Mouse (Mus musculus): Measurements from ENCODE around the gene Lcn8. TPM values are rescaled to one million over a fixed set of nuclear protein-coding genes. Genes with fewer than 3 reads are reported as not detected.

Gene Lcn8
- not detected for polyA plus RNA-seq (2017; shearing (Covaris generic))

DNA sequence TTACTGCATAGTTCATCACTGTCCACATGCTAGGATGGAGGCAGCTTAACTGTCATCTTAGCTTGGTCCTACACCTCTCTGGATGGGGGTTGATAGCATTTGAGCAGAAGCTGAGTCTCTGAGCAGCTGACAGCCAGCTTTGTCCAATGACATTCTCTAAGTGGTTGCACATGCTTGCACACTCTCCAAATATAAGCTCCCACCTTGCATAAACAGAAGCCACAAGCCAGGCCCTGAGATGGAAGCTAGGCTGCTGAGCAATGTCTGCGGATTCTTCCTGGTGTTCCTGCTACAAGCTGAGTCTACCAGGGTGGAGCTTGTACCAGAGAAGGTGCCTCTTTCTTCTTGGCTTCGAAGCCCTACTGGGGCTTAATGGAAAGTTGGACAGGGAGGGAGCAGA lies at the start of gene Lcn8:
Gene Lcn8 (plus strand): TSS at position 219 of the 400 bp plus-strand sequence.

DNA sequence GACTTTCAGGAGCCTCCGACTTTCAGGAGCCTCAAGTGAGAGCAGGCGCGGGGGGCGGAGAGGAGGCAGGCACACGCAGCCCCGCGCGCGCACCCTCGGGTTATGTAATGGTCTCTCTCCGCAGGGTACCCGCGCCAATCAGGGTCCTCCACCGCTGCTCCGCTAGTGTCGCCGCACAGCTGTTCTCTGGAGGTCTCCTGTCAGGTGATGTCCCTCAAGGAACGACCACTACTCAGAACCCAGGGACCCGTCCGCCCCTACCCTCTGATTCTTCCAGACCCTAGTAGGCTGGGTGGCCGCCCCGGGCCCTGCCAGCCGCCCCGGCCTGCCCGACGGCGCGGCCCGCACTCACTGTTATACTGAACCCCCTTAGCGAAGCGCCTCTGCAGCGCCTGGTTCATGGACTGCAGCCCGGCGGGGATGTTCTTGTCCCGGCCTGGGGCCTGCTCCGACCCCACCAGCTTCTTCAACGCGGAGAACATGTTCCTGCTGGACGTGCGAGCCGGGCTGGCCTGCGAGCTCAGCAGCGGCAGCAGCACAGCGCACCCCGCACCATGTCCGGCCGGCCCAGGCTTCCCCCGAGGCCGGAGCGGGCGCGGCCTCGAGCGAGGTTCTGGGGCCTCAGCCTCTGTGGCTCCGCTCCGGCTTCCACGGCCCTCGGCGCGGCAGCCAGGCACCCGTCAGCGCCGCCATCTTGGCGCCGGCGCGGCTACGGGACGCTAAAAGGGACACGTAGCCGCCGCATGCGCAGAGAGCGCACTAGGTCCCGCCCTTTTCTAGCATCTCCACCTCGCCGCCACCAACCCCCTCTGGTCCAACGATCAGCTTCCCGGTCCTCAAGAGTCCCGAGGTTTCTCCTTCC lies 44.9 kb upstream of the Lcn8 start, which contains the start of gene Rabl6:
Gene Rabl6 (minus strand): TSS at position 761 of the 862 bp plus-strand sequence.

DNA sequence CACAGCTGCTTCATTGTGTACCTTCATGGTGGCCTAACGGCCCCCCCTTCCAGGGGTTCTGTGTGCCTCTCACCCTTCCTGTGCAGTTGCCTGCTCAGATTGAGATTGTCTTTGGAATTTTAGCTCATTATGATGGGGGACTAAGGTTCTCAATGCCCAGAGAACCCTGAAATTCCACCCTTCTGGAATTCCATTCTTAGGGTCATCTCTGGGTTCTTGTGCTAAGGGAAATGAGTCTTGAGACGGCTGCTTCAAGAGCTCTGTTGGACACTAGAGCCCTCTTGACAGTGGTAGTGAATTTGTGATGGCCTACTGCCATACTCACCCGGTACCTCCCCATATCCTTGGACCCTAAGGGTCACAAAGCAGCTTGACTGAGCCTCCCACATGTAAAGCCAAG lies 35.3 kb upstream of the Lcn8 start, which contains the start of gene Ccdc183:
Gene Ccdc183 (minus strand): TSS at position 101 of the 400 bp plus-strand sequence.

DNA sequence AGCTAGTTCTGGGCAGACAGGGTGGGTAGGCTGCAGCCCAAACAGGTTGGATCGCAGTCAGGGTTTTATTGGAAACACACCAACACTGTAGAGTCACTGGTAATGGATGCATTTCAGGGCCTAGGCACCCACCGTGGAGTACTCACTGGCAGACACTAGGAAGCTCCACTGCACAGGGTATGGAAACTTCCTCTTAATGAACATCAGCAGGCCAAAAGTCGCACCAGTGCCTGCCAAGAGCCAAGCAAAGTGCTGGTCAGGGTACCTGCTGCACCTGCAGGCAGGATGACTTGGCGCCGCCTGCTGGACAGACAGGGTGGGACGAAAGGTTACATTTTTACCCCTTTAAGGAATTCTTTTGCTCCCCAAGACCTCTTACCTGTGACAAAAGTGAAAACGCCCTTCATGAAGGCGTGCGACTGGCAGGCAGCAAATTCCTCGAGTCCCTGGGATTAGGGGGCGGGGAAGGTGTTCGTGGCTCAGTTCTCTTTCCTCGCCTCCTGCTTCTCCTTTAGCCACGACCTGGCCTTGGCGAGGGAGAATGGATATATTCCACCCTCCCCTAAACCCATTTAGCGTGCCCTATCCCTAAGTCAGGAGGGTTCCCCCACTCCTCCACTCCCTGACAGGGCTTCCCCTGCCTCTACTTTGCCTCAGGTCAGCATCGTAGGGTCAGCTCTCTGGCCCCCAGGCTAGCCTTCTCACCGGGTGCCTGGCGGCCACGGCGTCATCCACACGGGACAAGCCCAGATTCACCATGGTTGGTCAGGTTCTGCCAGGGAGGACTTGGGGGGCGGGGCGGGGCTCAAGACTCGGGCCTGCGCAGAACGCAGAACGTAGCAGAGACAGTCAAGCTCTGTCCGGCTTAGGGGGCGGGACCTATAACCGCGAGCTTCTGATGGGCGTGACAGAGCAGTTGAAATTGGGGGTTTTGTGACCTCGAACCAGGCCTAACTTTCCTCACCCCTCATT lies 31.4 kb upstream of the Lcn8 start, which contains the start of gene Tmem141:
Gene Tmem141 (minus strand): TSS at position 777 of the 972 bp plus-strand sequence.

DNA sequence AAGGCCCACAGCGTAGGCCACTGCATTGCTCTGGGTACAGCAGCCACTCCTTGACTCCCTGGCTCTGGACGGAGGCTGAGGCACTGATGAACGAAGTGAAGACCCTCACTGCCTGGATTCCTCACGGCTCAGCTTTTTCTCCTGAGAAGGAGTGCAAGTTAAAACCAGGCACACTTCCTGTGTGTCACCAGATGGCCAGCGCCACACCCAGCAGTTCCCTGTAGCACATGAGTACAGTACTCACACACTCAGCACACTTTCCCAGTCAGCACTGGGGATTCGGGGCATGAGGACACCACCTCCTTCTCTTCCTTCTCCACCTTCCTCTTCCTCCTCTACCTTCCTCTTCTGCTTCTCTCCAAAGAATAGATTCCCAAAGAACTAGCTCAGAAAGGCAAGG lies 25.1 kb upstream of the Lcn8 start, which contains the start of gene Fcna:
Gene Fcna (minus strand): TSS at position 220 of the 400 bp plus-strand sequence.

DNA sequence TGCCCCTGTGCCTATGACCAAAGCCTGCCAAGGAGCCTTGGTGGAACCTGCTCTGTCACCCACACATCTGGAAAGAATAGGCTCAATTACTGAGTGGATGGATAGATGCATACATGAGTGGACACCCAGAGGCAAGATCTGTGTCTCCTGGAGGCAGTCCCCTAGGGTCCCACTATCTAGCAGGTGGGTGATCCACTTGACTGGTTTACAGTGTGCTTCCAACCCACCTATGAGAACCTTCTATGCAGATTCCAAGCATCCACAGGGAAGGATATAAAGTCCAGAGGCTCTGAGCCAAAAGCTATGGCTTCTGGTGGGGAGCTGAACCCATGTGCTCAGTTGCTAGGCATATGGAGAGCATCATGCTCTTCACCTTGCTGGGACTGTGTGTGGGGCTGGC lies 4.7 kb downstream of the Lcn8 start, which contains the start of gene Lcn5:
Gene Lcn5 (plus strand): TSS at position 301 of the 400 bp plus-strand sequence.

DNA sequence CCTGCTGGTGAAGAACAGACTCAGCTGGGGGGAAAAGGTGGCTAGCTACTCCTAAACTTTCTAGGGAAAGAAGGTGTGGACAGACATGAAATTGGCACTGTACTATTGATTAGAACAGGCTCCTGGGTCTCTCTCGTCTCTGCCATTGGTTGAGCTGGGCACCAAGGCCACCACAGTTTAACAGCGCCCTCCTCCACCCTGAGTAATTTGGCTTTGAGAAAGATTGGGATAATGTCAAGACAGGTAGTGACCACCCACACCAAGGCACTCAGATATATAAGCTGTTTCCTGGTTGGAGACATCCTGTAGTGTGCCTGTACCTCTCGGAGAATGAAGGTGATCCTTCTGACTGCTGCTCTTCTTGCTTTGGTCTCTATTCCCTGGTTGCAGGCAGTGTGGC lies 23.6 kb downstream of the Lcn8 start, which contains the start of gene Lcn6:
Gene Lcn6 (plus strand): TSS at position 301 of the 400 bp plus-strand sequence.

DNA sequence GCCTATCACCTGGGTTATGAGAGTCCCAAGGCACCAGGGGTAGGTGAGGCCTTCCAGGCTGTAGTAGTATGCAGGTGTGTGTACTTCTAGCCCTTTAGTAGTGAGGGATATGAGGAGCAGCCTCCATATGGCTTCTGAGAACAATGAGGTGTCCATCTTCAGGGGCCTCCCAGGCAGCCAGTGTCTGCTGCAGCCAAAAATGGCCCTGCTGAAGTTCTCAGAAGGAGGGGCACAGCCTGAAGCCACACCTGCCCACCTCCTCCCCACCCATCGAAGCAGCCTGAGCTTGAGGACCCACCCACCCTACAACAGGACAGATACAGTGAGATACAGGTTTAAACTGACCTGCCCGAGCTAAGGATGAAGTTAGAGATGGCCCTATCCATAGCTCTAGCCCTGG lies 29.5 kb downstream of the Lcn8 start, which contains the start of gene Lcn10:
Gene Lcn10 (plus strand): TSS at position 301 of the 400 bp plus-strand sequence.

DNA sequence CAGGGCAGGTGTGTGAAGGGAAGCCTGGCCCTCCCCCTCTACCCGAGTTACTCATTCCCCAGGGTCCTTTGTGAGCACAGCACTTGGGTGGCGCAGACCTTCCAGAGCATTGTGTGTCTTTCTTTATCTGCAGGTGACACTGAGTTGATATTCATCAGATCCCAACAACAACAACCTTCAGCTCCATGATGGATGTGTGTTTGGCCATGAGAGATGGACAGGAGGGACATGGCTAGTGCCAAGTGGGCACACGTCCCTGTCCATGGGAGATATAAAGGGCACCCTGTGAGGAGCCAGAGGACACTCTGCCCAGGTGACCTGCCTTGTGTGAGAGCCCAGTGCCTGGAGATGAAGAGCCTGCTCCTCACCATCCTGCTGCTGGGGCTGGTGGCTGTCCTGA lies 46.8 kb downstream of the Lcn8 start, which contains the start of gene Obp2a:
Gene Obp2a (plus strand): TSS at position 301 of the 400 bp plus-strand sequence.

Other genes with a start within 250 kb of the Lcn8 start
- gene Fut7, start 229.9 kb upstream of the Lcn8 start, polyA plus RNA-seq (2017; shearing (Covaris generic)), result 11.3 TPM
- 24.7 TPM for gene Abca2, start 224.4 kb upstream of the Lcn8 start, polyA plus RNA-seq (2017; shearing (Covaris generic))
- 4.6 TPM for gene Clic3, start 196.3 kb upstream of the Lcn8 start, polyA plus RNA-seq (2017; shearing (Covaris generic))
- gene Paxx, start 192.0 kb upstream of the Lcn8 start, polyA plus RNA-seq (2017; shearing (Covaris generic)), result 96.1 TPM
- gene Ptgds, start 183.1 kb upstream of the Lcn8 start, polyA plus RNA-seq (2017; shearing (Covaris generic)), result not detected
- gene Lcn12, start 159.2 kb upstream of the Lcn8 start, polyA plus RNA-seq (2017; shearing (Covaris generic)), result not detected
- 115 TPM for gene Fbxw5, start 152.4 kb upstream of the Lcn8 start, polyA plus RNA-seq (2017; shearing (Covaris generic))
- gene C8g, start 151.4 kb upstream of the Lcn8 start, polyA plus RNA-seq (2017; shearing (Covaris generic)), result 10.0 TPM
- gene Traf2, start 106.2 kb upstream of the Lcn8 start, polyA plus RNA-seq (2017; shearing (Covaris generic)), result 107 TPM
- gene Edf1, start 95.3 kb upstream of the Lcn8 start, polyA plus RNA-seq (2017; shearing (Covaris generic)), result 388 TPM
- gene Mamdc4, start 78.3 kb upstream of the Lcn8 start, polyA plus RNA-seq (2017; shearing (Covaris generic)), result 1.6 TPM
- gene Phpt1, start 77.9 kb upstream of the Lcn8 start, polyA plus RNA-seq (2017; shearing (Covaris generic)), result 62.9 TPM
- 0.42 TPM for gene Ajm1, start 71.4 kb upstream of the Lcn8 start, polyA plus RNA-seq (2017; shearing (Covaris generic))
- gene Rabl6, start 44.6 kb upstream of the Lcn8 start, polyA plus RNA-seq (2017; shearing (Covaris generic)), result 7.5 TPM
- not detected for gene Ccdc183, start 35.4 kb upstream of the Lcn8 start, polyA plus RNA-seq (2017; shearing (Covaris generic))
- gene Tmem141, start 31.1 kb upstream of the Lcn8 start, polyA plus RNA-seq (2017; shearing (Covaris generic)), result 1.5 TPM
- gene Fcna, start 25.1 kb upstream of the Lcn8 start, polyA plus RNA-seq (2017; shearing (Covaris generic)), result 6.2 TPM
- gene Lcn5, start 4.8 kb downstream of the Lcn8 start, polyA plus RNA-seq (2017; shearing (Covaris generic)), result not detected
- not detected for gene Lcn6, start 23.7 kb downstream of the Lcn8 start, polyA plus RNA-seq (2017; shearing (Covaris generic))
- gene Lcn10, start 29.6 kb downstream of the Lcn8 start, polyA plus RNA-seq (2017; shearing (Covaris generic)), result not detected
- gene Obp2a, start 46.9 kb downstream of the Lcn8 start, polyA plus RNA-seq (2017; shearing (Covaris generic)), result 1.1 TPM
- gene Bmyc, start 53.6 kb downstream of the Lcn8 start, polyA plus RNA-seq (2017; shearing (Covaris generic)), result 166 TPM
- gene Obp2b, start 83.9 kb downstream of the Lcn8 start, polyA plus RNA-seq (2017; shearing (Covaris generic)), result not detected
- not detected for gene Lcn3, start 112.4 kb downstream of the Lcn8 start, polyA plus RNA-seq (2017; shearing (Covaris generic))
- gene Lcn11, start 123.9 kb downstream of the Lcn8 start, polyA plus RNA-seq (2017; shearing (Covaris generic)), result not detected
- not detected for gene Gm13539, start 129.1 kb downstream of the Lcn8 start, polyA plus RNA-seq (2017; shearing (Covaris generic))
- gene Glt6d1, start 162.7 kb downstream of the Lcn8 start, polyA plus RNA-seq (2017; shearing (Covaris generic)), result not detected
- gene Lcn9, start 170.0 kb downstream of the Lcn8 start, polyA plus RNA-seq (2017; shearing (Covaris generic)), result not detected
- 0.35 TPM for gene Sohlh1, start 194.1 kb downstream of the Lcn8 start, polyA plus RNA-seq (2017; shearing (Covaris generic))
- gene Kcnt1, start 210.6 kb downstream of the Lcn8 start, polyA plus RNA-seq (2017; shearing (Covaris generic)), result 0.26 TPM